Mouse (Mus musculus) hematopoietic multipotent progenitor cell, adult 10-12 weeks (in vitro differentiated cells): ENCODE data around the gene Pold3. TPM values are rescaled to one million over a fixed set of nuclear protein-coding genes. Genes with fewer than 3 reads are reported as not detected.

Source experiments
- polyA plus RNA-seq: library from polyadenylated mRNA; stranded (reverse); fragments of >175 nt; gene quantifications from 2 replicates; pipeline ENCODE4 v1.2.3, GENCODE M21; 2012; ENCODE audit warnings: low replicate concordance

Pold3 gene
- 6.0 and 10.6 TPM in 2 replicates for polyA plus RNA-seq

GRCm38 (mm10) chr7:100121376-100121789 lies at the start of gene Pold3:
TSS of gene Pold3 (minus strand) at chr7:100121565.

GRCm38 (mm10) chr7:100159105-100159841 lies 37.9 kb upstream of the Pold3 start, which contains the start of gene Lipt2:
TSS of gene Lipt2 (plus strand) at chr7:100159277.

Other genes starting within 250 kb of the Pold3 start
- 4.6 and 5.7 TPM in 2 replicates for gene Rnf169, start 141.1 kb downstream of the Pold3 start, polyA plus RNA-seq
- not detected in 2 replicates for gene Chrdl2, start 115.4 kb downstream of the Pold3 start, polyA plus RNA-seq
- 1.9 and 4.6 TPM in 2 replicates for gene Lipt2, start 37.7 kb upstream of the Pold3 start, polyA plus RNA-seq
- not detected in 2 replicates for gene Kcne3, start 54.9 kb upstream of the Pold3 start, polyA plus RNA-seq
- 8.5 and 14.8 TPM in 2 replicates for gene Pgm2l1, start 105.8 kb upstream of the Pold3 start, polyA plus RNA-seq
- gene P4ha3, start 164.0 kb upstream of the Pold3 start, polyA plus RNA-seq = 0.16 TPM in 1 of 2 replicates, not detected in the other